In the genomic region with DNA sequence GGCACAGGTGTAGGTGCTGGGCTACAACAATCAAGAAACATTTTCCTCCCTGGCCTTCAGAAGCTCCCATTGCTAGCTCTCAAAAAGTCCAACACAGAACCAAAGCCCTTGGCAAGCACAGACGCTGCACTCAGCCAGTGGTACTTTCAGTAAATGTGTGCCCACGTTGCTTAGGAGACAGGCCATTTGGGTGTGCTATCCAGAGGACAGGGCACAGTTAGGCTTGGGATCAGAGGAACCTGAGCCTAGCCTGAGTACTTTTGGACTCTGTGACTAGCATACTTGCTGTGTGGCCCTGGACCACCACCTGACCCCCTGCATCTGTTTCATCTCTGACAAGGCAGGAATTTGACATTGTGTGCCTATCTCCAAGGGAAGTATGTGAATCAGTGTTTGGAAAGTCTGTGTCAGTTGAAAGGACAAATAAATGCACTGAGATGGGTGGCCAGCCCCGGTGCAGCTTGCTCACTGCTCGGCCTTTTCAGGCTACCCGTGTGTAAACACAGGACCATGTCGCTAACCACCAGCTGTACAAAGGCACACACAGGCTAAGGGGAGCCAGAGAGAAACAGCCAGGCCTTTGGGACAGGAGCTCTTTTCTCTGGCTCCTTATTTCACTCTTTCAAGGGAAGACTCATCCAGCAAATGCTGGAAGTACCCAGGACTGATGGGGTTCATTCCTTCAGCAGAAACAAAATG, we compare ENCODE assay signal across 10 mouse cellular contexts. TPM values are rescaled to one million over a fixed set of nuclear protein-coding genes. Genes with fewer than 3 reads are reported as not detected.
DNase-seq lines count a peak whose midpoint lies in the region; ATAC-seq and TF ChIP-seq lines count a peak whose summit lies in the region.
"Had no signal": no experiment of that assay in that cellular context is flagged by ENCODE, and none has a peak within 500 bp of the region (broad histone marks: within the 10 kb centered on the region; RNA-seq: fewer than 3 reads in every experiment).

No protein-coding gene starts in this region.

- no peak for TF ChIP-seq EP300 in lung, postnatal 0 days (IDR thresholded peaks at IDR 0.05)

- H3K9me3 ChIP-seq in hindbrain, embryonic 15.5 days = no peaks in the 10 kb centered on the region
- no peaks in the 10 kb centered on the region for H3K9me3 ChIP-seq in hindbrain, embryonic 11.5 days (ENCODE audit: control insufficient read depth, low read length)
- no peaks in the 10 kb centered on the region for H3K9me3 ChIP-seq in lung, postnatal 0 days (ENCODE audit: low read length)
- no peaks in the 10 kb centered on the region for H3K9me3 ChIP-seq in midbrain, embryonic 11.5 days (ENCODE audit: control insufficient read depth, low read length)

- no peak overlapping the region for H3K9ac ChIP-seq in hindbrain, embryonic 15.5 days
- no peak overlapping the region for H3K9ac ChIP-seq in hindbrain, embryonic 11.5 days (ENCODE audit: low read depth, low read length)
- no peak overlapping the region for H3K9ac ChIP-seq in lung, postnatal 0 days (replicated peaks; ENCODE audit: low read depth)
- no peak overlapping the region for H3K9ac ChIP-seq in midbrain, embryonic 11.5 days (ENCODE audit: low read length)

- H3K4me2 ChIP-seq in hindbrain, embryonic 15.5 days = no peak overlapping the region
- no peak overlapping the region for H3K4me2 ChIP-seq in hindbrain, embryonic 11.5 days (replicated peaks; ENCODE audit: low read depth, low read length)
- H3K4me2 ChIP-seq in lung, postnatal 0 days (replicated peaks; ENCODE audit: low read depth, low read length) = no peak overlapping the region
- no peak overlapping the region for H3K4me2 ChIP-seq in midbrain, embryonic 11.5 days

- DNase-seq in hindbrain, embryonic 11.5 days (ENCODE audit: low spot score) = no peak
- no peak for DNase-seq in lung, postnatal 0 days (ENCODE audit: low spot score)
- DNase-seq in lung, postnatal 14 days = no peak
- DNase-seq in midbrain, embryonic 11.5 days (ENCODE audit: low spot score, missing footprints) = no peak
- no peak for DNase-seq in adrenal gland, adult 8-10 months
- DNase-seq in right cerebral cortex, postnatal 14 days = no peak
- DNase-seq: heart, adult 2 months; right cerebral cortex, postnatal 4 days; thymus, adult 2 months had no signal

- H3K36me3 ChIP-seq in hindbrain, embryonic 15.5 days = no peaks in the 10 kb centered on the region
- H3K36me3 ChIP-seq in hindbrain, embryonic 11.5 days (ENCODE audit: control insufficient read depth, insufficient read depth, low read length) = no peaks in the 10 kb centered on the region
- H3K36me3 ChIP-seq in lung, postnatal 0 days (ENCODE audit: insufficient read depth, low read length) = no peaks in the 10 kb centered on the region
- no peaks in the 10 kb centered on the region for H3K36me3 ChIP-seq in midbrain, embryonic 11.5 days (ENCODE audit: control insufficient read depth, insufficient read depth, low read length)

- no peaks in the 10 kb centered on the region for H3K27me3 ChIP-seq in hindbrain, embryonic 15.5 days
- no peaks in the 10 kb centered on the region for H3K27me3 ChIP-seq in hindbrain, embryonic 11.5 days (ENCODE audit: control insufficient read depth, insufficient read depth, low read length)
- no peaks in the 10 kb centered on the region for H3K27me3 ChIP-seq in lung, postnatal 0 days (replicated peaks; ENCODE audit: insufficient read depth, low read length)
- no peaks in the 10 kb centered on the region for H3K27me3 ChIP-seq in midbrain, embryonic 11.5 days (ENCODE audit: control insufficient read depth, insufficient read depth, low read length)

- ATAC-seq in hindbrain, embryonic 15.5 days (ENCODE audit: low FRiP score, low read depth) = peak; percentile 74; the same call in 1 of the 2 replicates
- ATAC-seq in hindbrain, embryonic 11.5 days (ENCODE audit: low FRiP score) = no peak
- peak; percentile 21; the same call in 1 of the 2 replicates for ATAC-seq in lung, postnatal 0 days
- peak; percentile 59 for ATAC-seq in midbrain, embryonic 11.5 days (ENCODE audit: low FRiP score)

- WGBS in hindbrain, embryonic 15.5 days = 41% methylated on average over 6 of the region's 6 CpGs
- WGBS in hindbrain, embryonic 11.5 days = 55% methylated on average over 6 of the region's 6 CpGs
- 24% methylated on average over 6 of the region's 6 CpGs for WGBS in lung, postnatal 0 days
- 44% methylated on average over 6 of the region's 6 CpGs for WGBS in midbrain, embryonic 11.5 days

- peak overlapping the region; percentile 51; the same call in 1 of the 2 replicates for H3K27ac ChIP-seq in hindbrain, embryonic 15.5 days (replicated peaks)
- no peak overlapping the region for H3K27ac ChIP-seq in hindbrain, embryonic 11.5 days (ENCODE audit: low read depth, low read length)
- no peak overlapping the region for H3K27ac ChIP-seq in lung, postnatal 0 days (ENCODE audit: low read length)
- no peak overlapping the region for H3K27ac ChIP-seq in midbrain, embryonic 11.5 days (ENCODE audit: low read depth, low read length)
- H3K27ac ChIP-seq: heart, adult 2 months had no signal

- no peak for TF ChIP-seq CTCF in lung, postnatal 0 days (IDR thresholded peaks at IDR 0.05)

- H3K4me3 ChIP-seq in hindbrain, embryonic 15.5 days = no peak overlapping the region
- no peak overlapping the region for H3K4me3 ChIP-seq in hindbrain, embryonic 11.5 days (ENCODE audit: low read depth, low read length)
- H3K4me3 ChIP-seq in lung, postnatal 0 days (ENCODE audit: low read depth, low read length) = no peak overlapping the region
- no peak overlapping the region for H3K4me3 ChIP-seq in midbrain, embryonic 11.5 days (ENCODE audit: low read depth, low read length)
- H3K4me3 ChIP-seq: heart, adult 2 months had no signal

- H3K4me1 ChIP-seq in hindbrain, embryonic 15.5 days (replicated peaks) = peaks cover 8% of the 10 kb centered on the region
- no peaks in the 10 kb centered on the region for H3K4me1 ChIP-seq in hindbrain, embryonic 11.5 days (replicated peaks; ENCODE audit: control insufficient read depth, insufficient read depth, low read length)
- H3K4me1 ChIP-seq in lung, postnatal 0 days (ENCODE audit: insufficient read depth, low read depth, low read length) = 0 out of 2 replicates have a peak, but pooled peaks cover 8% of the 10 kb centered on the region
- H3K4me1 ChIP-seq in midbrain, embryonic 11.5 days (ENCODE audit: control insufficient read depth, insufficient read depth, low read length) = no peaks in the 10 kb centered on the region

RNA-seq across cellular contexts. Expression of a gene that starts 35.9 kb away (rescaled TPM):
- polyA plus RNA-seq in hindbrain, embryonic 15.5 days (2015; fragmentation: Nextera tagmentation; extraction: Ambion mirVana) = 31.0 and 31.1 TPM in 2 replicates
- polyA plus RNA-seq in hindbrain, embryonic 11.5 days (2014; fragmentation: Nextera tagmentation; extraction: Ambion mirVana) = 41.1 and 41.2 TPM in 2 replicates
- polyA plus RNA-seq in lung, postnatal 0 days (2015; fragmentation: Nextera tagmentation; extraction: Ambion mirVana) = 45.1 and 45.3 TPM in 2 replicates
- 38.8 and 41.6 TPM in 2 replicates for polyA plus RNA-seq in midbrain, embryonic 11.5 days (2014; fragmentation: Nextera tagmentation; extraction: Ambion mirVana)
- total RNA-seq in adrenal gland, adult 8-10 months (2022) = 10 to 100 TPM in 3 of 4 experiments, 1 to 10 TPM in 1; 8.5 to 13.0 (median 11.4) TPM
